Mouse (Mus musculus): ENCODE data around the gene Dync2li1. TPM values are rescaled to one million over a fixed set of nuclear protein-coding genes. Genes with fewer than 3 reads are reported as not detected.
A peak's percentile ranks its signal among the peaks of the same experiment; 100 is the strongest.

Dync2li1 gene
- polyA plus RNA-seq, 1 experiment from 2014 or later, result 28.3 TPM

GRCm38 (mm10) chr17:84642324-84642723 is 16.0 kb downstream of the Dync2li1 start:
- no peaks in the 10 kb centered on the region for H3K9me3 ChIP-seq (ENCODE audit: control insufficient read depth, low read length)
- no peak overlapping the region for H3K9ac ChIP-seq (ENCODE audit: low read depth, low read length)
- no peak overlapping the region for H3K27ac ChIP-seq (replicated peaks; ENCODE audit: low read depth, low read length)
- WGBS, result 68% methylated on average over 9 of the region's 9 CpGs
- H3K4me3 ChIP-seq (ENCODE audit: low read depth, low read length), result no peak overlapping the region
- 0 out of 2 replicates have a peak, but pooled peaks cover 4% of the 10 kb centered on the region for H3K36me3 ChIP-seq (ENCODE audit: control insufficient read depth, insufficient read depth, low read length)
- ATAC-seq (ENCODE audit: low read depth) (no peak), DNase-seq (ENCODE audit: low spot score) (no peak)
- H3K4me1 ChIP-seq (ENCODE audit: control insufficient read depth, insufficient read depth, low read length), result peaks cover 13% of the 10 kb centered on the region; the same call in 1 of the 2 replicates
- no peaks in the 10 kb centered on the region for H3K27me3 ChIP-seq (replicated peaks; ENCODE audit: control insufficient read depth, insufficient read depth, low read length)
- no peak overlapping the region for H3K4me2 ChIP-seq (ENCODE audit: low read depth, low read length)

GRCm38 (mm10) chr17:84644292-84645050 is 18.2 kb downstream of the Dync2li1 start:
- ATAC-seq (ENCODE audit: low read depth) (no peak), DNase-seq (ENCODE audit: low spot score) (no peak)
- Histone ChIP-seq H3K27me3 (replicated peaks; ENCODE audit: control insufficient read depth, insufficient read depth, low read length) (no peaks in the 10 kb centered on the region), H3K36me3 (ENCODE audit: control insufficient read depth, insufficient read depth, low read length) (0 out of 2 replicates have a peak, but pooled peaks cover 4% of the 10 kb centered on the region), H3K9me3 (ENCODE audit: control insufficient read depth, low read length) (no peaks in the 10 kb centered on the region), H3K4me3 (ENCODE audit: low read depth, low read length) (no peak overlapping the region), H3K27ac (replicated peaks; ENCODE audit: low read depth, low read length) (no peak overlapping the region), H3K4me2 (ENCODE audit: low read depth, low read length) (no peak overlapping the region), H3K9ac (ENCODE audit: low read depth, low read length) (0 out of 2 replicates have a peak overlapping the region, but pooled peaks have one; percentile 14), H3K4me1 (ENCODE audit: control insufficient read depth, insufficient read depth, low read length) (peaks cover 13% of the 10 kb centered on the region; the same call in 1 of the 2 replicates)
- 40% methylated on average over 16 of the region's 16 CpGs for WGBS

GRCm38 (mm10) chr17:84645119-84645518 is 18.8 kb downstream of the Dync2li1 start:
- Histone ChIP-seq H3K27ac (replicated peaks; ENCODE audit: low read depth, low read length) (no peak overlapping the region), H3K9me3 (ENCODE audit: control insufficient read depth, low read length) (no peaks in the 10 kb centered on the region), H3K4me3 (ENCODE audit: low read depth, low read length) (no peak overlapping the region), H3K9ac (ENCODE audit: low read depth, low read length) (no peak overlapping the region), H3K4me2 (ENCODE audit: low read depth, low read length) (no peak overlapping the region), H3K36me3 (ENCODE audit: control insufficient read depth, insufficient read depth, low read length) (0 out of 2 replicates have a peak, but pooled peaks cover 4% of the 10 kb centered on the region), H3K27me3 (replicated peaks; ENCODE audit: control insufficient read depth, insufficient read depth, low read length) (no peaks in the 10 kb centered on the region), H3K4me1 (ENCODE audit: control insufficient read depth, insufficient read depth, low read length) (peaks cover 13% of the 10 kb centered on the region; the same call in 1 of the 2 replicates)
- DNase-seq (ENCODE audit: low spot score), result no peak
- ATAC-seq (ENCODE audit: low read depth), result no peak
- WGBS, result 34% methylated on average over 9 of the region's 9 CpGs

DNA sequence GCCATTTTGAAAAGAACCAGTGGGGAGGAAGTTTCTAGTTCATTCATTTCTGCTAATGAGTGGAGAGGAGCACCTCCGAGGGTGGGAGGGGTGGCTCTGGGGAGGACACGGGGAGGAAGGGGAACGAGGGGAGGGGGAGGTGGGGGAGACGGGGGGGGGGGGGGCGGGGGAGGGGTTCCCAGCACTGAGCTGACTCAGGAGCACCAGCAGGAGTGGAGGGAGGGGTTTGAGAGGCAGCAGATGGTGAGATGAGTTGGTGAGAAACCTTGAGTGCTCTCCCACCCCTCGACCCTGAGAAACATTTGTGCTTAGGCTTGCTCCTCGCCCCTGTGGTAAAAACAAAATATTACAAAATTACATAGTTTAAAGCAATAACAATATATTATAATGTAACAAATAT is 19.6 kb downstream of the Dync2li1 start:
- 34% methylated on average over 2 of the region's 7 CpGs for WGBS
- no peak for DNase-seq (ENCODE audit: low spot score)
- H3K36me3 ChIP-seq (ENCODE audit: control insufficient read depth, insufficient read depth, low read length), result 0 out of 2 replicates have a peak, but pooled peaks cover 4% of the 10 kb centered on the region
- no peak overlapping the region for H3K4me2 ChIP-seq (ENCODE audit: low read depth, low read length)
- ATAC-seq (ENCODE audit: low read depth), result no peak
- no peak overlapping the region for H3K4me3 ChIP-seq (ENCODE audit: low read depth, low read length)
- H3K27me3 ChIP-seq (replicated peaks; ENCODE audit: control insufficient read depth, insufficient read depth, low read length), result no peaks in the 10 kb centered on the region
- no peak overlapping the region for H3K9ac ChIP-seq (ENCODE audit: low read depth, low read length)
- peaks cover 13% of the 10 kb centered on the region; the same call in 1 of the 2 replicates for H3K4me1 ChIP-seq (ENCODE audit: control insufficient read depth, insufficient read depth, low read length)
- no peaks in the 10 kb centered on the region for H3K9me3 ChIP-seq (ENCODE audit: control insufficient read depth, low read length)
- no peak overlapping the region for H3K27ac ChIP-seq (replicated peaks; ENCODE audit: low read depth, low read length)

DNA sequence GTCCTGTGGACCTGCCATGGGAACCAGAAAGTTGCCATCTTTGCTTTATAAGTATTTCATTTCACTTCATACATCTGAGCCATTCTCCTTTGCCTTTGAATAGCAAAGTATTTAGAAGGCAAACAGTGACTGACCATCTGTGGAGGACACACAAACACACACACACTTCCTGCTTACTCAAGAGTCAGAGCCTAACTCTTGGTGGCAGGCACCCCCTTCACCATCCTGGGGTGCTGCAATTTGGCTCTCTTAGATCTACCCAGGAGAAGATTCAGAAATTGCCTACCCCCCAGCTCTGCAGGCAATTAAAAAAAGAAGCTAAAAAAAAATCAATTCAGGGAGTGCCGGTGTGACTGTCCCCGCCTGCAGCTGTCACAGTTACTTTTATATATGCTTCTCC is 20.2 kb downstream of the Dync2li1 start:
- Histone ChIP-seq H3K27ac (replicated peaks; ENCODE audit: low read depth, low read length) (no peak overlapping the region), H3K27me3 (replicated peaks; ENCODE audit: control insufficient read depth, insufficient read depth, low read length) (no peaks in the 10 kb centered on the region), H3K4me3 (ENCODE audit: low read depth, low read length) (no peak overlapping the region), H3K4me1 (ENCODE audit: control insufficient read depth, insufficient read depth, low read length) (peaks cover 13% of the 10 kb centered on the region; the same call in 1 of the 2 replicates), H3K4me2 (ENCODE audit: low read depth, low read length) (no peak overlapping the region), H3K36me3 (ENCODE audit: control insufficient read depth, insufficient read depth, low read length) (no peaks in the 10 kb centered on the region), H3K9me3 (ENCODE audit: control insufficient read depth, low read length) (no peaks in the 10 kb centered on the region), H3K9ac (ENCODE audit: low read depth, low read length) (0 out of 2 replicates have a peak overlapping the region, but pooled peaks have one; percentile 6)
- ATAC-seq (ENCODE audit: low read depth), result no peak
- WGBS, result 62% methylated on average over 2 of the region's 2 CpGs
- no peak for DNase-seq (ENCODE audit: low spot score)

DNA sequence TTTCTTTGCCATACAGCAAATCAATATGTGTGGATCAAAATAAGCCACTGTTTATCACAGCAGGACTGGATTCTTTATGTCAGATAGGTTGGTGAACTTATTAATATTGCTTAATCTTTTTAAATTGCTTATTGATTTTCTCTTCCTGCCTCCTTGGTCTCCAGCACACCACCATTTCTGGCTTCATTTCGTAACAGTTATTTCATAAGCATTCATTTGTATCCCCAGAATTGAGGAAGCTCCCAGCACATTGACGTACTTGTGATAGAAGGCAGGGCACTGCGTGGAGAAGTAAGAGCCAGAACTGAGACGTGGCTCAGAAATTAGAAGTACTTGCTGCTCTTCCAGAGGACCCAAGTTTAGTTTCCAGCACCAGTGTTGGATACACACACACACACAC is 21.3 kb downstream of the Dync2li1 start:
- no peaks in the 10 kb centered on the region for H3K9me3 ChIP-seq (ENCODE audit: control insufficient read depth, low read length)

GRCm38 (mm10) chr17:84650302-84651017 is 24.2 kb downstream of the Dync2li1 start:
- Histone ChIP-seq H3K9me3 (ENCODE audit: control insufficient read depth, low read length) (no peaks in the 10 kb centered on the region), H3K27me3 (replicated peaks; ENCODE audit: control insufficient read depth, insufficient read depth, low read length) (no peaks in the 10 kb centered on the region), H3K36me3 (ENCODE audit: control insufficient read depth, insufficient read depth, low read length) (peaks cover 12% of the 10 kb centered on the region), H3K9ac (ENCODE audit: low read depth, low read length) (no peak overlapping the region), H3K4me3 (ENCODE audit: low read depth, low read length) (no peak overlapping the region), H3K27ac (replicated peaks; ENCODE audit: low read depth, low read length) (no peak overlapping the region), H3K4me1 (ENCODE audit: control insufficient read depth, insufficient read depth, low read length) (0 out of 2 replicates have a peak, but pooled peaks cover 3% of the 10 kb centered on the region), H3K4me2 (ENCODE audit: low read depth, low read length) (no peak overlapping the region)
- WGBS, result 84% methylated on average over 9 of the region's 9 CpGs
- ATAC-seq (ENCODE audit: low read depth), result no peak
- DNase-seq (ENCODE audit: low spot score), result no peak

More for the DNA sequence above, 21.3 kb downstream of the Dync2li1 start:
- Histone ChIP-seq H3K4me2 (ENCODE audit: low read depth, low read length) (no peak overlapping the region), H3K27ac (replicated peaks; ENCODE audit: low read depth, low read length) (no peak overlapping the region), H3K4me3 (ENCODE audit: low read depth, low read length) (no peak overlapping the region), H3K27me3 (replicated peaks; ENCODE audit: control insufficient read depth, insufficient read depth, low read length) (no peaks in the 10 kb centered on the region), H3K4me1 (ENCODE audit: control insufficient read depth, insufficient read depth, low read length) (peaks cover 13% of the 10 kb centered on the region; the same call in 1 of the 2 replicates), H3K36me3 (ENCODE audit: control insufficient read depth, insufficient read depth, low read length) (no peaks in the 10 kb centered on the region), H3K9ac (ENCODE audit: low read depth, low read length) (no peak overlapping the region)
- DNase-seq (ENCODE audit: low spot score) (no peak), ATAC-seq (ENCODE audit: low read depth) (no peak)
- 88% methylated on average over 4 of the region's 4 CpGs for WGBS

DNA sequence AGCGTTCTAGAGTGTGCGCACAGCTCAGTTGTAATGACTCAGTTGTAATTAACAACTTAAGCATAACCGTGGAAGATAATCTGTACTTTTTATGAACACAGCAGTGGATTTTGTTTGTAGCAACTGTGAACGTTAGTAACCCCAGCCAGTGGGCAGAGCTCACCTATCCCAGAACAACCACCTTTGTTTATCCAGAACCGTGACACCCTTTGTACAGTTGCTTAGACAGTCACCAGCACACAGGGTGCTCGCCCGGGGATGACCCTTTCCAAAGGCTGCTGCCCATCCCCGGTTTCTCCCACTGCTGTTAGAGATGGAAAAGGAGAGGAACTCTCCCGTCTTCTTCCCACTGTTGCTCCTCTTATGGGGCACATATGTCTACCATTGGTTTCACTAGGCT is 27.2 kb downstream of the Dync2li1 start:
- no peak overlapping the region for H3K4me3 ChIP-seq (ENCODE audit: low read depth, low read length)
- peaks cover 6% of the 10 kb centered on the region; the same call in 1 of the 2 replicates for H3K4me1 ChIP-seq (ENCODE audit: control insufficient read depth, insufficient read depth, low read length)
- no peak overlapping the region for H3K27ac ChIP-seq (replicated peaks; ENCODE audit: low read depth, low read length)
- H3K27me3 ChIP-seq (replicated peaks; ENCODE audit: control insufficient read depth, insufficient read depth, low read length), result no peaks in the 10 kb centered on the region
- no peak for DNase-seq (ENCODE audit: low spot score)
- no peak overlapping the region for H3K4me2 ChIP-seq (ENCODE audit: low read depth, low read length)
- no peaks in the 10 kb centered on the region for H3K9me3 ChIP-seq (ENCODE audit: control insufficient read depth, low read length)
- ATAC-seq (ENCODE audit: low read depth), result no peak
- no peak overlapping the region for H3K9ac ChIP-seq (ENCODE audit: low read depth, low read length)
- WGBS, result 88% methylated on average over 9 of the region's 9 CpGs
- H3K36me3 ChIP-seq (ENCODE audit: control insufficient read depth, insufficient read depth, low read length), result peaks cover 12% of the 10 kb centered on the region
